27 mouse cellular contexts compared by ENCODE assay signal in genomic region chr15:101002466-101002865, GRCm38 (mm10). TPM values are rescaled to one million over a fixed set of nuclear protein-coding genes. Genes with fewer than 3 reads are reported as not detected.
A peak's percentile ranks its signal among the peaks of the same experiment; 100 is the strongest.
DNase-seq lines count a peak whose midpoint lies in the region; ATAC-seq and TF ChIP-seq lines count a peak whose summit lies in the region.
"Had no signal": no experiment of that assay in that cellular context is flagged by ENCODE, and none has a peak within 500 bp of the region (broad histone marks: within the 10 kb centered on the region; RNA-seq: fewer than 3 reads in every experiment).

No protein-coding gene starts in this region.

- TF ChIP-seq CTCF in layer of hippocampus, adult 2 months (conservative IDR thresholded peaks at IDR 0.05), result no peak
- no peak for TF ChIP-seq CTCF in left cerebral cortex, adult 2 months (IDR thresholded peaks at IDR 0.05)

- 80% methylated on average over 3 of the region's 3 CpGs for whole genome bisulfite sequencing in heart, embryonic 10.5 days
- 95% methylated on average over 3 of the region's 3 CpGs for WGBS in midbrain, embryonic 11.5 days
- 94% methylated on average over 3 of the region's 3 CpGs for WGBS in midbrain, embryonic 14.5 days

- ATAC-seq in midbrain, embryonic 11.5 days (ENCODE audit: low FRiP score), result no peak
- ATAC-seq in midbrain, embryonic 14.5 days (ENCODE audit: low FRiP score, low TSS enrichment), result no peak
- ATAC-seq: activated CD4-positive, CD25-positive, alpha-beta regulatory T cell, adult 4 months; CD4-positive, CD25-positive, alpha-beta regulatory T cell, adult 4 months; Patski had no signal

- no peaks in the 10 kb centered on the region for H3K36me3 ChIP-seq in heart, embryonic 10.5 days
- H3K36me3 ChIP-seq in midbrain, embryonic 11.5 days (ENCODE audit: control insufficient read depth, insufficient read depth, low read length), result no peaks in the 10 kb centered on the region
- H3K36me3 ChIP-seq in midbrain, embryonic 14.5 days (ENCODE audit: control insufficient read depth, insufficient read depth, low read length), result peaks cover 16% of the 10 kb centered on the region
- H3K36me3 ChIP-seq: G1E had no signal

- intact Hi-C loops in left cerebral cortex, adult 2 months (cut with DNase I), result no loop called here
- intact Hi-C loops in left cerebral cortex, postnatal 4 days (cut with DNase I), result no loop called here

- H3K27me3 ChIP-seq in heart, embryonic 10.5 days (ENCODE audit: insufficient read depth, poor library complexity, severe bottlenecking), result peaks cover 11% of the 10 kb centered on the region
- H3K27me3 ChIP-seq in midbrain, embryonic 11.5 days (ENCODE audit: control insufficient read depth, insufficient read depth, low read length), result no peaks in the 10 kb centered on the region
- H3K27me3 ChIP-seq in midbrain, embryonic 14.5 days (ENCODE audit: control insufficient read depth, insufficient read depth, low read length), result no peaks in the 10 kb centered on the region
- H3K27me3 ChIP-seq: Patski had no signal

- no peak overlapping the region for H3K27ac ChIP-seq in heart, embryonic 10.5 days
- H3K27ac ChIP-seq in layer of hippocampus, adult 2 months, result 0 out of 2 replicates have a peak overlapping the region, but pooled peaks have one; percentile 7
- peak overlapping the region; percentile 7; the same call in 1 of the 2 replicates for H3K27ac ChIP-seq in left cerebral cortex, adult 2 months
- H3K27ac ChIP-seq in midbrain, embryonic 11.5 days (ENCODE audit: low read depth, low read length), result no peak overlapping the region
- H3K27ac ChIP-seq in midbrain, embryonic 14.5 days (replicated peaks; ENCODE audit: low read depth, low read length), result no peak overlapping the region

- no peak overlapping the region for H3K4me3 ChIP-seq in heart, embryonic 10.5 days
- no peak overlapping the region for H3K4me3 ChIP-seq in layer of hippocampus, adult 2 months
- H3K4me3 ChIP-seq in left cerebral cortex, adult 2 months, result no peak overlapping the region
- no peak overlapping the region for H3K4me3 ChIP-seq in midbrain, embryonic 11.5 days (ENCODE audit: low read depth, low read length)
- no peak overlapping the region for H3K4me3 ChIP-seq in midbrain, embryonic 14.5 days (replicated peaks; ENCODE audit: low read depth, low read length)

- H3K4me1 ChIP-seq in heart, embryonic 10.5 days, result peaks cover 18% of the 10 kb centered on the region
- peaks cover 5% of the 10 kb centered on the region; the same call in 1 of the 2 replicates for H3K4me1 ChIP-seq in midbrain, embryonic 11.5 days (ENCODE audit: control insufficient read depth, insufficient read depth, low read length)
- H3K4me1 ChIP-seq in midbrain, embryonic 14.5 days (ENCODE audit: control insufficient read depth, insufficient read depth, low read length), result peaks cover 6% of the 10 kb centered on the region; the same call in 1 of the 2 replicates

- H3K4me2 ChIP-seq in midbrain, embryonic 11.5 days, result no peak overlapping the region
- no peak overlapping the region for H3K4me2 ChIP-seq in midbrain, embryonic 14.5 days (ENCODE audit: low read length)

- no peaks in the 10 kb centered on the region for H3K9me3 ChIP-seq in heart, embryonic 10.5 days
- H3K9me3 ChIP-seq in midbrain, embryonic 11.5 days (ENCODE audit: control insufficient read depth, low read length), result no peaks in the 10 kb centered on the region
- H3K9me3 ChIP-seq in midbrain, embryonic 14.5 days (ENCODE audit: control insufficient read depth, low read length), result no peaks in the 10 kb centered on the region

- H3K9ac ChIP-seq in midbrain, embryonic 11.5 days (ENCODE audit: low read length), result no peak overlapping the region
- no peak overlapping the region for H3K9ac ChIP-seq in midbrain, embryonic 14.5 days (replicated peaks; ENCODE audit: low read length)

- DNase-seq in heart, adult 11 months, result peak; percentile 56
- no peak for DNase-seq in heart, embryonic 10.5 days (ENCODE audit: low spot score)
- no peak for DNase-seq in layer of hippocampus, adult 2 months (ENCODE audit: low spot score in 2 of 2)
- DNase-seq in layer of hippocampus, postnatal 25 days (ENCODE audit: extremely low spot score in 1 of 2, low spot score in 1 of 2), result no peak
- no peak for DNase-seq in left cerebral cortex, adult 2 months (ENCODE audit: extremely low spot score in 1 of 2, low spot score in 2 of 2)
- DNase-seq in left cerebral cortex, postnatal 4 days, result no peak
- DNase-seq in midbrain, embryonic 11.5 days (ENCODE audit: low spot score, missing footprints), result peak; percentile 66
- no peak for DNase-seq in midbrain, embryonic 14.5 days
- DNase-seq: adrenal gland, adult 2 months; adrenal gland, adult 8-10 months; adrenal gland, postnatal 10 days; adrenal gland, postnatal 14 days; adrenal gland, postnatal 25 days; adrenal gland, postnatal 36 days; B cell, adult 2 months; cerebellum, adult 11 months; cerebellum, adult 11-12 months had no signal

RNA-seq across cellular contexts. Expression of gene Gm47841, which starts 44.7 kb away (rescaled TPM):
- polyA plus RNA-seq in heart, embryonic 10.5 days (2016; fragmentation: Nextera tagmentation; extraction: Ambion mirVana), result not detected in 2 replicates
- total RNA-seq in layer of hippocampus, adult 2 months (2021), result not detected
- total RNA-seq in layer of hippocampus, postnatal 25 days (2021), result not detected
- total RNA-seq in left cerebral cortex, adult 2 months (2021), result not detected
- not detected for total RNA-seq in left cerebral cortex, postnatal 4 days (2021)
- polyA plus RNA-seq in midbrain, embryonic 11.5 days (2014; fragmentation: Nextera tagmentation; extraction: Ambion mirVana), result not detected in 2 replicates
- not detected in 2 replicates for polyA plus RNA-seq in midbrain, embryonic 14.5 days (2014; fragmentation: Nextera tagmentation; extraction: Ambion mirVana)
- total RNA-seq: adrenal gland, adult 18-20 months; adrenal gland, postnatal 14 days; adrenal gland, postnatal 25 days; CH12.LX; ES-E14; G1E; MEL had no signal
- polyA plus RNA-seq: activated CD4-positive, CD25-positive, alpha-beta regulatory T cell, adult 4 months; adrenal gland, adult 2 months; brain, embryonic 14.5 days; C2C12; CD4-positive, CD25-positive, alpha-beta regulatory T cell, adult 4 months; G1E had no signal

Comparison
In these comparisons a context has a peak if more than half of its experiments do, and no peak if none do; other contexts are left out.
1. DNase-seq: peak in heart, adult 11 months (single experiment) and midbrain, embryonic 11.5 days (single experiment); none in heart, embryonic 10.5 days (single experiment), layer of hippocampus, adult 2 months (0 of 2), layer of hippocampus, postnatal 25 days (0 of 2), left cerebral cortex, adult 2 months (0 of 2), left cerebral cortex, postnatal 4 days (single experiment) and midbrain, embryonic 14.5 days (single experiment).
2. H3K27ac ChIP-seq: peak in layer of hippocampus, adult 2 months (single experiment) and left cerebral cortex, adult 2 months (single experiment); none in heart, embryonic 10.5 days (single experiment), midbrain, embryonic 11.5 days (single experiment) and midbrain, embryonic 14.5 days (single experiment).